Mouse (Mus musculus): ENCODE measurements around the gene Hoxb7. TPM values are rescaled to one million over a fixed set of nuclear protein-coding genes. Genes with fewer than 3 reads are reported as not detected.

The Hoxb7 gene
- not detected for polyA plus RNA-seq (2017; shearing (Covaris generic))

GRCm38 (mm10) chr11:96285771-96286738 is at the start of gene Hoxb7:
Gene Hoxb7 (plus strand): TSS chr11:96286623.

GRCm38 (mm10) chr11:96270996-96271540 is 15.4 kb upstream of the Hoxb7 start, which contains the start of gene Hoxb9:
Gene Hoxb9 (plus strand): TSS chr11:96271457.

GRCm38 (mm10) chr11:96281855-96282570 is 4.4 kb upstream of the Hoxb7 start, which contains the start of gene Hoxb8:
Gene Hoxb8 (plus strand): TSS chr11:96281905.

GRCm38 (mm10) chr11:96291681-96292564 is 5.5 kb downstream of the Hoxb7 start, which contains the start of gene Hoxb6:
Gene Hoxb6 (plus strand): TSS chr11:96292476.

GRCm38 (mm10) chr11:96303151-96304099 is 17.0 kb downstream of the Hoxb7 start, which contains the start of gene Hoxb5:
Gene Hoxb5 (plus strand): TSS chr11:96303336.

GRCm38 (mm10) chr11:96317608-96318367 is 31.4 kb downstream of the Hoxb7 start, which contains the start of gene Hoxb4:
Gene Hoxb4 (plus strand): TSS chr11:96318267.

GRCm38 (mm10) chr11:96323154-96323553 is 36.7 kb downstream of the Hoxb7 start, which contains the start of gene Hoxb3:
Gene Hoxb3 (plus strand): TSS chr11:96323326.

Other genes with a start within 250 kb of the Hoxb7 start
- 10 to 100 TPM; 42.9 to 43.9 TPM for gene Ube2z, start 221.2 kb upstream of the Hoxb7 start, polyA plus RNA-seq (2017; shearing (Covaris generic))
- 100 to 1,000 TPM; 302 to 318 TPM for gene Atp5g1, start 211.0 kb upstream of the Hoxb7 start, polyA plus RNA-seq (2017; shearing (Covaris generic))
- gene Calcoco2, start 174.7 kb upstream of the Hoxb7 start, polyA plus RNA-seq (2017; shearing (Covaris generic)), result under 1 TPM in 1 of 2 experiments, not detected in 1; 0.27 TPM
- under 1 TPM; 0.06 to 0.23 TPM for gene Ttll6, start 152.8 kb upstream of the Hoxb7 start, polyA plus RNA-seq (2017; shearing (Covaris generic))
- gene Hoxb13, start 92.3 kb upstream of the Hoxb7 start, polyA plus RNA-seq (2017; shearing (Covaris generic)), result under 1 TPM in 1 of 2 experiments, not detected in 1; 0.14 TPM
- not detected for gene Hoxb9, start 15.2 kb upstream of the Hoxb7 start, polyA plus RNA-seq (2017; shearing (Covaris generic))
- gene Hoxb8, start 4.7 kb upstream of the Hoxb7 start, polyA plus RNA-seq (2017; shearing (Covaris generic)), result not detected
- not detected for gene Hoxb6, start 5.9 kb downstream of the Hoxb7 start, polyA plus RNA-seq (2017; shearing (Covaris generic))
- gene Hoxb5, start 16.7 kb downstream of the Hoxb7 start, polyA plus RNA-seq (2017; shearing (Covaris generic)), result 1 to 10 TPM in 1 of 2 experiments, under 1 TPM in 1; 0.14 to 1.1 TPM
- gene Hoxb4, start 31.6 kb downstream of the Hoxb7 start, polyA plus RNA-seq (2017; shearing (Covaris generic)), result under 1 TPM; 0.61 to 0.72 TPM
- gene Hoxb3, start 36.7 kb downstream of the Hoxb7 start, polyA plus RNA-seq (2017; shearing (Covaris generic)), result under 1 TPM in 1 of 2 experiments, not detected in 1; 0.25 TPM
- under 1 TPM; 0.10 to 0.91 TPM for gene Hoxb2, start 63.9 kb downstream of the Hoxb7 start, polyA plus RNA-seq (2017; shearing (Covaris generic))
- gene Hoxb1, start 79.1 kb downstream of the Hoxb7 start, polyA plus RNA-seq (2017; shearing (Covaris generic)), result under 1 TPM in 1 of 2 experiments, not detected in 1; 0.68 TPM
- 100 to 1,000 TPM; 606 to 640 TPM for gene Skap1, start 178.0 kb downstream of the Hoxb7 start, polyA plus RNA-seq (2017; shearing (Covaris generic))

Data from inflammation-experienced regulatory T-cells (primary cell).